Mouse (Mus musculus) hindlimb bud, embryonic 11.5 days (tissue): Measurements from ENCODE around the gene Scand1.
A peak's percentile ranks its signal among the peaks of the same experiment; 100 is the strongest.

Experiments used
- DNase-seq: peaks from one replicate; pipeline ENCODE4 v3.0.0-alpha.2; 2012; ENCODE audit warnings: low read depth, low spot score; ENCODE audit errors: extremely low spot score

Scand1 gene

GRCm38 (mm10) chr2:156312297-156312897, at the start of gene Scand1, which contains the start of gene Cnbd2:
Scand1 (minus strand) TSS chr2:156312704.
Cnbd2 (plus strand) TSS chr2:156312299.
- peak; percentile 47 for DNase-seq

- DNase-seq = no peak
Measured at GRCm38 (mm10) chr2:156356031-156356430, 43.5 kb upstream of the Scand1 start.

GRCm38 (mm10) chr2:156353265-156353692, 40.8 kb upstream of the Scand1 start:
- DNase-seq = no peak

- DNase-seq = no peak
Measured at GRCm38 (mm10) chr2:156352413-156353165, 40.1 kb upstream of the Scand1 start.

- DNase-seq = no peak
Measured at GRCm38 (mm10) chr2:156351243-156351642, 38.7 kb upstream of the Scand1 start.

- no peak for DNase-seq
Measured at GRCm38 (mm10) chr2:156349286-156349848, 36.9 kb upstream of the Scand1 start.

- no peak for DNase-seq
Measured at GRCm38 (mm10) chr2:156348812-156349211, 36.3 kb upstream of the Scand1 start.

GRCm38 (mm10) chr2:156344775-156345532, 32.5 kb upstream of the Scand1 start:
- DNase-seq = peak; percentile 28

- no peak for DNase-seq
Measured at GRCm38 (mm10) chr2:156340078-156340477, 27.6 kb upstream of the Scand1 start.

- no peak for DNase-seq
Measured at GRCm38 (mm10) chr2:156331446-156331965, 19.0 kb upstream of the Scand1 start.

GRCm38 (mm10) chr2:156330681-156331080, 18.2 kb upstream of the Scand1 start:
- no peak for DNase-seq

GRCm38 (mm10) chr2:156324681-156325080, 12.2 kb upstream of the Scand1 start:
- no peak for DNase-seq

GRCm38 (mm10) chr2:156324116-156324588, 11.6 kb upstream of the Scand1 start:
- no peak for DNase-seq

GRCm38 (mm10) chr2:156321538-156321937, 9.0 kb upstream of the Scand1 start:
- DNase-seq = no peak

GRCm38 (mm10) chr2:156318491-156318890, 6.0 kb upstream of the Scand1 start:
- DNase-seq = no peak

GRCm38 (mm10) chr2:156314811-156315210, 2.3 kb upstream of the Scand1 start:
- DNase-seq = no peak

- no peak for DNase-seq
Measured at GRCm38 (mm10) chr2:156313153-156313552, 649 bp upstream of the Scand1 start.

GRCm38 (mm10) chr2:156311841-156312291, 638 bp downstream of the Scand1 start:
- DNase-seq = no peak

GRCm38 (mm10) chr2:156311441-156311840, 1.1 kb downstream of the Scand1 start:
- no peak for DNase-seq

- DNase-seq = no peak
Measured at GRCm38 (mm10) chr2:156310945-156311344, 1.6 kb downstream of the Scand1 start.

GRCm38 (mm10) chr2:156310455-156310854, 2.0 kb downstream of the Scand1 start:
- no peak for DNase-seq
